Mouse (Mus musculus) brown adipose tissue, adult 24 weeks (tissue): Measurements from ENCODE around the gene Aldh4a1. TPM values are rescaled to one million over a fixed set of nuclear protein-coding genes. Genes with fewer than 3 reads are reported as not detected.

ENCODE experiments used
- polyA plus RNA-seq: library from polyadenylated mRNA; stranded (reverse); fragments of >200 nt; gene quantifications from 2 replicates; pipeline ENCODE4 v1.2.4, GENCODE M21; 2012; ENCODE audit not compliant: missing spikeins, insufficient read depth, insufficient read length

The Aldh4a1 gene
- polyA plus RNA-seq, 1 experiment, result 72.9 TPM

Other genes with a start within 250 kb of the Aldh4a1 start
- gene Iffo2, start 92.3 kb upstream of the Aldh4a1 start, polyA plus RNA-seq, result 8.0 and 10.7 TPM in 2 replicates
- gene Gm21969, start 19.7 kb upstream of the Aldh4a1 start, polyA plus RNA-seq, result not detected in 2 replicates
- gene Tas1r2, start 30.7 kb downstream of the Aldh4a1 start, polyA plus RNA-seq, result not detected in 2 replicates
- gene Pax7, start 210.7 kb downstream of the Aldh4a1 start, polyA plus RNA-seq, result not detected in 2 replicates